Mouse (Mus musculus) olfactory bulb, adult 2 months (tissue): ENCODE results near the gene Olfr573-ps1. TPM values are rescaled to one million over a fixed set of nuclear protein-coding genes. Genes with fewer than 3 reads are reported as not detected.

Experiments
- H3K27ac ChIP-seq: fragments of 200-500 bp; 2 replicates; pipeline ENCODE4 v1.5.1; 2012; ENCODE audit warnings: low read depth, low read length; ENCODE audit not compliant: insufficient read depth
- H3K4me1 ChIP-seq: fragments of 200-500 bp; 2 replicates; pipeline ENCODE4 v1.6.1; 2012; ENCODE audit warnings: low read length; ENCODE audit not compliant: control insufficient read depth, insufficient read depth
- H3K4me3 ChIP-seq: fragments of 200-500 bp; 2 replicates; pipeline ENCODE4 v1.5.1; 2012; ENCODE audit warnings: mild to moderate bottlenecking, low read depth, low read length, moderate library complexity; ENCODE audit not compliant: insufficient read depth
- CTCF ChIP-seq: fragments of 200-500 bp; IDR thresholded peaks from 2 replicates; pipeline ENCODE4 v1.5.1; 2012; ENCODE audit warnings: low read depth, mild to moderate bottlenecking, low read length, moderate library complexity; ENCODE audit not compliant: insufficient read depth
- POLR2A ChIP-seq: fragments of 200-500 bp; IDR thresholded peaks from 2 replicates; pipeline ENCODE4 v1.6.1; 2012; ENCODE audit warnings: mild to moderate bottlenecking, low read depth, low read length, moderate library complexity; ENCODE audit not compliant: insufficient read depth
- WGBS: fragments of 180-500 bp; shearing (Covaris S2); methylation state at CpG from one replicate; pipeline ENCODE4 v1.1.7; 2018; 5-methylcytosine and 5-hydroxymethylcytosine counted together
- polyA plus RNA-seq: library from polyadenylated mRNA; stranded (reverse); fragments of >200 nt; gene quantifications from 2 replicates; pipeline ENCODE4 v1.2.4, GENCODE M21; 2012; ENCODE audit warnings: low replicate concordance; ENCODE audit not compliant: missing spikeins, insufficient read depth, insufficient read length

The Olfr573-ps1 gene
- polyA plus RNA-seq, 1 experiment = not detected

GRCm38 (mm10) chr7:102943417-102943816 is 1.0 kb upstream of the Olfr573-ps1 start:
- 86% methylated on average over 1 of the region's 1 CpGs for WGBS
- H3K4me3 ChIP-seq = no peak overlapping the region
- H3K27ac ChIP-seq = no peak overlapping the region
- TF ChIP-seq POLR2A = no peak
- TF ChIP-seq CTCF = no peak
- H3K4me1 ChIP-seq = no peaks in the 10 kb centered on the region

GRCm38 (mm10) chr7:102927105-102927504 is 15.3 kb downstream of the Olfr573-ps1 start:
- TF ChIP-seq POLR2A (no peak), CTCF (no peak)
- no peak overlapping the region for H3K27ac ChIP-seq
- H3K4me3 ChIP-seq = no peak overlapping the region
- 65% methylated on average over 3 of the region's 3 CpGs for WGBS
- no peaks in the 10 kb centered on the region for H3K4me1 ChIP-seq

DNA sequence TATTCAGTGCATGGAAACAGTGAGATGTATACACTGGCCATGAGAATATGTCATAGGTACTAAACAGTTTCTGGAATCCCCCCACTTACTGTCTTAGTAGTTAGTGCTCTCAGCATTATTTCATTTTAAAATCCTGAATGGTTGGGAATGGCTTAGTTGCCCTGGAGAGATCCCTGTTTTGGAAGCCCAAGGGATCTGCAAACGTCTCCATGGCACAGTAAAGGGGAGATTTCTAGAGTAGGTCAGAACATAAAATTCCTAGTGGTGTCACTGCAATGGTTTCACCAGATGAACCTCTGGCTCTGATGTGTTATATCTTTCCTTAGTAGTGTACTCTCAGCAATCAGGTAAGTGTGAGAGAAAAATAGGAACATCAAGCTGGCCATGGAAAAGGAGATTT is 18.3 kb downstream of the Olfr573-ps1 start, which contains the start of gene Olfr572:
Olfr572 (plus strand) TSS at position 301 of the 400 bp plus-strand sequence.
- 64% methylated on average over 1 of the region's 1 CpGs for WGBS
- H3K4me1 ChIP-seq = no peaks in the 10 kb centered on the region
- H3K4me3 ChIP-seq = no peak within 1 kb of the TSS
- TF ChIP-seq POLR2A (no peak), CTCF (no peak)
- no peak within 1 kb of the TSS for H3K27ac ChIP-seq

- Histone ChIP-seq H3K27ac (no peak overlapping the region), H3K4me3 (no peak overlapping the region), H3K4me1 (no peaks in the 10 kb centered on the region)
- no peak for TF ChIP-seq CTCF
- no peak for TF ChIP-seq POLR2A
- 22% methylated on average over 1 of the region's 1 CpGs for WGBS
Observed at GRCm38 (mm10) chr7:102919632-102920031, 22.7 kb downstream of the Olfr573-ps1 start.

- WGBS = 68% methylated on average over 4 of the region's 4 CpGs
- H3K27ac ChIP-seq = no peak within 1 kb of the TSS
- TF ChIP-seq CTCF (no peak), POLR2A (no peak)
- no peaks in the 10 kb centered on the region for H3K4me1 ChIP-seq
- H3K4me3 ChIP-seq = no peak within 1 kb of the TSS
Observed at GRCm38 (mm10) chr7:102917032-102917875, 25.1 kb downstream of the Olfr573-ps1 start, which contains the start of gene Olfr571. Gene Olfr571, minus strand, starts transcription at chr7:102917536.

- Histone ChIP-seq H3K4me1 (no peaks in the 10 kb centered on the region), H3K27ac (no peak overlapping the region), H3K4me3 (no peak overlapping the region)
- TF ChIP-seq POLR2A (no peak), CTCF (no peak)
- 76% methylated on average over 5 of the region's 5 CpGs for WGBS
Observed at GRCm38 (mm10) chr7:102916405-102916804, 26.0 kb downstream of the Olfr573-ps1 start.

- TF ChIP-seq CTCF (no peak), POLR2A (no peak)
- Histone ChIP-seq H3K4me1 (no peaks in the 10 kb centered on the region), H3K27ac (no peak overlapping the region), H3K4me3 (no peak overlapping the region)
- WGBS = 42% methylated on average over 1 of the region's 1 CpGs
Observed at GRCm38 (mm10) chr7:102915261-102915660, 27.1 kb downstream of the Olfr573-ps1 start.

Other genes starting within 250 kb of the Olfr573-ps1 start
- gene Olfr557, start 246.7 kb downstream of the Olfr573-ps1 start, polyA plus RNA-seq = not detected in 2 replicates
- gene Olfr558, start 240.4 kb downstream of the Olfr573-ps1 start, polyA plus RNA-seq = not detected in 2 replicates
- not detected in 2 replicates for gene Olfr33, start 223.5 kb downstream of the Olfr573-ps1 start, polyA plus RNA-seq
- not detected in 2 replicates for gene Olfr559, start 215.1 kb downstream of the Olfr573-ps1 start, polyA plus RNA-seq
- not detected in 2 replicates for gene Olfr560, start 183.2 kb downstream of the Olfr573-ps1 start, polyA plus RNA-seq
- gene Olfr78, start 183.1 kb downstream of the Olfr573-ps1 start, polyA plus RNA-seq = not detected in 2 replicates
- not detected in 2 replicates for gene Olfr561, start 171.4 kb downstream of the Olfr573-ps1 start, polyA plus RNA-seq
- gene Olfr564, start 139.1 kb downstream of the Olfr573-ps1 start, polyA plus RNA-seq = not detected in 2 replicates
- not detected in 2 replicates for gene Olfr566, start 83.8 kb downstream of the Olfr573-ps1 start, polyA plus RNA-seq
- gene Olfr568, start 65.5 kb downstream of the Olfr573-ps1 start, polyA plus RNA-seq = not detected in 2 replicates
- gene Olfr569, start 51.7 kb downstream of the Olfr573-ps1 start, polyA plus RNA-seq = not detected in 2 replicates
- gene Olfr570, start 48.0 kb downstream of the Olfr573-ps1 start, polyA plus RNA-seq = not detected in 2 replicates
- not detected in 2 replicates for gene Olfr571, start 25.0 kb downstream of the Olfr573-ps1 start, polyA plus RNA-seq
- not detected in 2 replicates for gene Olfr572, start 18.2 kb downstream of the Olfr573-ps1 start, polyA plus RNA-seq
- not detected in 2 replicates for gene Olfr574, start 5.9 kb upstream of the Olfr573-ps1 start, polyA plus RNA-seq
- gene Olfr575, start 16.2 kb upstream of the Olfr573-ps1 start, polyA plus RNA-seq = not detected in 2 replicates
- gene Olfr576, start 20.1 kb upstream of the Olfr573-ps1 start, polyA plus RNA-seq = not detected in 2 replicates
- gene Olfr577, start 33.4 kb upstream of the Olfr573-ps1 start, polyA plus RNA-seq = not detected in 2 replicates
- gene Olfr578, start 46.7 kb upstream of the Olfr573-ps1 start, polyA plus RNA-seq = not detected in 2 replicates
- not detected in 2 replicates for gene Olfr582, start 95.4 kb upstream of the Olfr573-ps1 start, polyA plus RNA-seq
- not detected in 2 replicates for gene Olfr583, start 108.7 kb upstream of the Olfr573-ps1 start, polyA plus RNA-seq
- gene Olfr584, start 139.3 kb upstream of the Olfr573-ps1 start, polyA plus RNA-seq = not detected in 2 replicates
- not detected in 2 replicates for gene Olfr585, start 155.1 kb upstream of the Olfr573-ps1 start, polyA plus RNA-seq
- not detected in 2 replicates for gene Olfr586, start 183.1 kb upstream of the Olfr573-ps1 start, polyA plus RNA-seq
- not detected in 2 replicates for gene Olfr588-ps1, start 198.3 kb upstream of the Olfr573-ps1 start, polyA plus RNA-seq
- not detected in 2 replicates for gene Olfr589, start 213.8 kb upstream of the Olfr573-ps1 start, polyA plus RNA-seq
- not detected in 2 replicates for gene Olfr591, start 235.8 kb upstream of the Olfr573-ps1 start, polyA plus RNA-seq
- not detected in 2 replicates for gene Olfr592, start 242.2 kb upstream of the Olfr573-ps1 start, polyA plus RNA-seq